Comparison of ENCODE assay signal across 19 mouse cellular contexts in genomic region chr19:21478538-21478937, GRCm38 (mm10). TPM values are rescaled to one million over a fixed set of nuclear protein-coding genes. Genes with fewer than 3 reads are reported as not detected.
DNase-seq lines count a peak whose midpoint lies in the region; ATAC-seq and TF ChIP-seq lines count a peak whose summit lies in the region.
"Had no signal": no experiment of that assay in that cellular context is flagged by ENCODE, and none has a peak within 500 bp of the region (broad histone marks: within the 10 kb centered on the region; RNA-seq: fewer than 3 reads in every experiment).

No protein-coding gene starts in this region.

- H3K9me3 ChIP-seq in kidney, embryonic 14.5 days (ENCODE audit: control insufficient read depth, low read length), result no peaks in the 10 kb centered on the region
- H3K9me3 ChIP-seq in megakaryocyte, embryonic 14.5 days, result 0 out of 2 replicates have a peak, but pooled peaks cover 3% of the 10 kb centered on the region
- H3K9me3 ChIP-seq: embryonic facial prominence, embryonic 15.5 days; forebrain, embryonic 10.5 days; heart, embryonic 13.5 days had no signal

- DNase-seq in kidney, adult 9 months, result no peak
- no peak for DNase-seq in layer of hippocampus, adult 2 months (ENCODE audit: low spot score in 2 of 2)
- no peak for DNase-seq in layer of hippocampus, postnatal 14 days (ENCODE audit: low spot score in 2 of 2)
- DNase-seq in right cerebral cortex, postnatal 10 days (ENCODE audit: low spot score in 2 of 2), result no peak
- DNase-seq: adrenal gland, adult 2 months; adrenal gland, postnatal 25 days; cerebellum, adult 2 months; embryo, embryonic 11 days; gastrocnemius, adult 2 months; gastrocnemius, postnatal 25 days; heart, postnatal 36 days had no signal

- 21% methylated on average over 3 of the region's 3 CpGs for WGBS in kidney, embryonic 14.5 days

- H3K4me3 ChIP-seq in kidney, embryonic 14.5 days (ENCODE audit: low read length), result no peak overlapping the region
- no peak overlapping the region for H3K4me3 ChIP-seq in layer of hippocampus, adult 2 months
- peak overlapping the region; percentile 35 for H3K4me3 ChIP-seq in megakaryocyte, embryonic 14.5 days (replicated peaks)
- H3K4me3 ChIP-seq: embryonic facial prominence, embryonic 15.5 days; erythroblast, embryonic 14.5 days; forebrain, embryonic 10.5 days; gastrocnemius, adult 2 months; heart, embryonic 13.5 days had no signal

- peak; percentile 81 for ATAC-seq in kidney, embryonic 14.5 days (ENCODE audit: low FRiP score, low TSS enrichment)
- no peak for ATAC-seq in megakaryocyte, adult 5-6 weeks (ENCODE audit: poor library complexity, severe bottlenecking)
- ATAC-seq: forebrain, embryonic 14.5 days had no signal

- H3K27me3 ChIP-seq in kidney, embryonic 14.5 days (ENCODE audit: control insufficient read depth, insufficient read depth, low read length), result no peaks in the 10 kb centered on the region
- no peaks in the 10 kb centered on the region for H3K27me3 ChIP-seq in megakaryocyte, embryonic 14.5 days (replicated peaks)
- H3K27me3 ChIP-seq: embryonic facial prominence, embryonic 15.5 days had no signal

- no peak for TF ChIP-seq CTCF in layer of hippocampus, adult 2 months (conservative IDR thresholded peaks at IDR 0.05)

- no peak overlapping the region for H3K4me2 ChIP-seq in kidney, embryonic 14.5 days (replicated peaks; ENCODE audit: low read depth, low read length)
- H3K4me2 ChIP-seq: embryonic facial prominence, embryonic 15.5 days; heart, embryonic 13.5 days had no signal

- H3K27ac ChIP-seq in kidney, embryonic 14.5 days (ENCODE audit: low read depth, low read length), result no peak overlapping the region
- peak overlapping the region; percentile 95 for H3K27ac ChIP-seq in layer of hippocampus, adult 2 months
- H3K27ac ChIP-seq: embryonic facial prominence, embryonic 15.5 days; forebrain, embryonic 10.5 days; gastrocnemius, adult 2 months; heart, embryonic 13.5 days had no signal

- H3K4me1 ChIP-seq in kidney, embryonic 14.5 days (ENCODE audit: control insufficient read depth, insufficient read depth, low read length), result no peaks in the 10 kb centered on the region
- H3K4me1 ChIP-seq in megakaryocyte, embryonic 14.5 days, result peaks cover 32% of the 10 kb centered on the region
- H3K4me1 ChIP-seq: embryonic facial prominence, embryonic 15.5 days; forebrain, embryonic 10.5 days; heart, embryonic 13.5 days had no signal

- no peak overlapping the region for H3K9ac ChIP-seq in kidney, embryonic 14.5 days (ENCODE audit: low read depth, low read length)
- H3K9ac ChIP-seq: embryonic facial prominence, embryonic 15.5 days; heart, embryonic 13.5 days had no signal

- no peaks in the 10 kb centered on the region for H3K36me3 ChIP-seq in kidney, embryonic 14.5 days (ENCODE audit: control insufficient read depth, insufficient read depth, low read length)
- no peaks in the 10 kb centered on the region for H3K36me3 ChIP-seq in megakaryocyte, embryonic 14.5 days (replicated peaks; ENCODE audit: low read length)
- H3K36me3 ChIP-seq: embryonic facial prominence, embryonic 15.5 days; forebrain, embryonic 10.5 days; heart, embryonic 13.5 days had no signal

RNA-seq across cellular contexts. Expression of gene Gda, which starts 5.3 kb away (rescaled TPM):
- 0.24 TPM in 1 of 2 replicates, not detected in the other for polyA plus RNA-seq in kidney, embryonic 14.5 days (2014; fragmentation: Nextera tagmentation; extraction: Ambion mirVana)
- 100 to 1,000 TPM; 116 to 125 TPM for total RNA-seq in layer of hippocampus, adult 2 months (2021)
- total RNA-seq in layer of hippocampus, postnatal 14 days (2021), result 100 to 1,000 TPM; 137 to 150 TPM
- 2.8 and 4.7 TPM in 2 replicates for polyA plus RNA-seq in megakaryocyte, embryonic 14.5 days (2012; ENCODE audit: insufficient read depth, low replicate concordance)
- total RNA-seq in megakaryocyte, adult 5-6 weeks (2015), result 165 and 167 TPM in 2 replicates
- total RNA-seq in megakaryocyte, adult 5-6 weeks (2017), result 226 and 236 TPM in 2 replicates
- polyA plus RNA-seq: erythroblast, embryonic 14.5 days; forebrain, embryonic 10.5 days had no signal
